Mouse (Mus musculus): ENCODE measurements around the gene Efna5. TPM values are rescaled to one million over a fixed set of nuclear protein-coding genes. Genes with fewer than 3 reads are reported as not detected.

The Efna5 gene
- polyA plus RNA-seq, 1 experiment: 0.42 TPM

GRCm38 (mm10) chr17:62672068-62672467, 209.0 kb downstream of the Efna5 start:
- Histone ChIP-seq H3K27me3 (ENCODE audit: control insufficient read depth, insufficient read depth, low read length) (no peaks in the 10 kb centered on the region), H3K4me3 (ENCODE audit: control insufficient read depth, low read depth, low read length) (no peak overlapping the region), H3K36me3 (ENCODE audit: control insufficient read depth, insufficient read depth, low read length) (no peaks in the 10 kb centered on the region), H3K27ac (ENCODE audit: control insufficient read depth, insufficient read depth, low read depth, low read length) (no peak overlapping the region), H3K4me1 (ENCODE audit: control insufficient read depth, insufficient read depth, low read length) (no peaks in the 10 kb centered on the region)
- TF ChIP-seq POLR2A (IDR thresholded peaks at IDR 0.05; ENCODE audit: control insufficient read depth, low read depth, low read length) (no peak), CTCF (IDR thresholded peaks at IDR 0.05; ENCODE audit: control insufficient read depth, insufficient read depth, insufficient replicate concordance, low read depth, low read length) (no peak)

GRCm38 (mm10) chr17:62666761-62667160, 214.4 kb downstream of the Efna5 start:
- Histone ChIP-seq H3K4me3 (ENCODE audit: control insufficient read depth, low read depth, low read length) (no peak overlapping the region), H3K36me3 (ENCODE audit: control insufficient read depth, insufficient read depth, low read length) (no peaks in the 10 kb centered on the region), H3K27me3 (ENCODE audit: control insufficient read depth, insufficient read depth, low read length) (no peaks in the 10 kb centered on the region), H3K27ac (ENCODE audit: control insufficient read depth, insufficient read depth, low read depth, low read length) (no peak overlapping the region), H3K4me1 (ENCODE audit: control insufficient read depth, insufficient read depth, low read length) (no peaks in the 10 kb centered on the region)
- TF ChIP-seq POLR2A (IDR thresholded peaks at IDR 0.05; ENCODE audit: control insufficient read depth, low read depth, low read length) (no peak), CTCF (IDR thresholded peaks at IDR 0.05; ENCODE audit: control insufficient read depth, insufficient read depth, insufficient replicate concordance, low read depth, low read length) (no peak)

- Histone ChIP-seq H3K36me3 (ENCODE audit: control insufficient read depth, insufficient read depth, low read length) (no peaks in the 10 kb centered on the region), H3K27ac (ENCODE audit: control insufficient read depth, insufficient read depth, low read depth, low read length) (no peak overlapping the region), H3K27me3 (ENCODE audit: control insufficient read depth, insufficient read depth, low read length) (no peaks in the 10 kb centered on the region), H3K4me1 (ENCODE audit: control insufficient read depth, insufficient read depth, low read length) (no peaks in the 10 kb centered on the region), H3K4me3 (ENCODE audit: control insufficient read depth, low read depth, low read length) (no peak overlapping the region)
- TF ChIP-seq POLR2A (IDR thresholded peaks at IDR 0.05; ENCODE audit: control insufficient read depth, low read depth, low read length): no peak
- no peak for TF ChIP-seq CTCF (IDR thresholded peaks at IDR 0.05; ENCODE audit: control insufficient read depth, insufficient read depth, insufficient replicate concordance, low read depth, low read length)
Observed at GRCm38 (mm10) chr17:62665823-62666222, 215.3 kb downstream of the Efna5 start.

- TF ChIP-seq CTCF (IDR thresholded peaks at IDR 0.05; ENCODE audit: control insufficient read depth, insufficient read depth, insufficient replicate concordance, low read depth, low read length) (no peak), POLR2A (IDR thresholded peaks at IDR 0.05; ENCODE audit: control insufficient read depth, low read depth, low read length) (no peak)
- H3K36me3 ChIP-seq (ENCODE audit: control insufficient read depth, insufficient read depth, low read length): no peaks in the 10 kb centered on the region
- H3K4me1 ChIP-seq (ENCODE audit: control insufficient read depth, insufficient read depth, low read length): no peaks in the 10 kb centered on the region
- H3K4me3 ChIP-seq (ENCODE audit: control insufficient read depth, low read depth, low read length): no peak overlapping the region
- no peak overlapping the region for H3K27ac ChIP-seq (ENCODE audit: control insufficient read depth, insufficient read depth, low read depth, low read length)
- H3K27me3 ChIP-seq (ENCODE audit: control insufficient read depth, insufficient read depth, low read length): no peaks in the 10 kb centered on the region
Observed at GRCm38 (mm10) chr17:62664709-62665108, 216.4 kb downstream of the Efna5 start.

- Histone ChIP-seq H3K4me3 (ENCODE audit: control insufficient read depth, low read depth, low read length) (no peak overlapping the region), H3K27ac (ENCODE audit: control insufficient read depth, insufficient read depth, low read depth, low read length) (no peak overlapping the region), H3K4me1 (ENCODE audit: control insufficient read depth, insufficient read depth, low read length) (no peaks in the 10 kb centered on the region), H3K36me3 (ENCODE audit: control insufficient read depth, insufficient read depth, low read length) (no peaks in the 10 kb centered on the region), H3K27me3 (ENCODE audit: control insufficient read depth, insufficient read depth, low read length) (no peaks in the 10 kb centered on the region)
- no peak for TF ChIP-seq CTCF (IDR thresholded peaks at IDR 0.05; ENCODE audit: control insufficient read depth, insufficient read depth, insufficient replicate concordance, low read depth, low read length)
- no peak for TF ChIP-seq POLR2A (IDR thresholded peaks at IDR 0.05; ENCODE audit: control insufficient read depth, low read depth, low read length)
Observed at GRCm38 (mm10) chr17:62661801-62662200, 219.3 kb downstream of the Efna5 start.

- no peaks in the 10 kb centered on the region for H3K4me1 ChIP-seq (ENCODE audit: control insufficient read depth, insufficient read depth, low read length)
- H3K27me3 ChIP-seq (ENCODE audit: control insufficient read depth, insufficient read depth, low read length): no peaks in the 10 kb centered on the region
- H3K36me3 ChIP-seq (ENCODE audit: control insufficient read depth, insufficient read depth, low read length): no peaks in the 10 kb centered on the region
- H3K4me3 ChIP-seq (ENCODE audit: control insufficient read depth, low read depth, low read length): no peak overlapping the region
- H3K27ac ChIP-seq (ENCODE audit: control insufficient read depth, insufficient read depth, low read depth, low read length): no peak overlapping the region
- no peak for TF ChIP-seq CTCF (IDR thresholded peaks at IDR 0.05; ENCODE audit: control insufficient read depth, insufficient read depth, insufficient replicate concordance, low read depth, low read length)
Observed at GRCm38 (mm10) chr17:62659501-62660175, 221.5 kb downstream of the Efna5 start.

GRCm38 (mm10) chr17:62657832-62658630, 223.1 kb downstream of the Efna5 start:
- H3K27me3 ChIP-seq (ENCODE audit: control insufficient read depth, insufficient read depth, low read length): no peaks in the 10 kb centered on the region
- no peaks in the 10 kb centered on the region for H3K4me1 ChIP-seq (ENCODE audit: control insufficient read depth, insufficient read depth, low read length)
- TF ChIP-seq CTCF (IDR thresholded peaks at IDR 0.05; ENCODE audit: control insufficient read depth, insufficient read depth, insufficient replicate concordance, low read depth, low read length): no peak
- no peak for TF ChIP-seq POLR2A (IDR thresholded peaks at IDR 0.05; ENCODE audit: control insufficient read depth, low read depth, low read length)
- H3K27ac ChIP-seq (ENCODE audit: control insufficient read depth, insufficient read depth, low read depth, low read length): no peak overlapping the region
- H3K4me3 ChIP-seq (ENCODE audit: control insufficient read depth, low read depth, low read length): no peak overlapping the region
- no peaks in the 10 kb centered on the region for H3K36me3 ChIP-seq (ENCODE audit: control insufficient read depth, insufficient read depth, low read length)

Data from testis, adult 2 months (tissue).